Mouse (Mus musculus) liver, embryonic 16.5 days (tissue): Measurements from ENCODE around the gene Art5. TPM values are rescaled to one million over a fixed set of nuclear protein-coding genes. Genes with fewer than 3 reads are reported as not detected.
A peak's percentile ranks its signal among the peaks of the same experiment; 100 is the strongest.

Experiments used
- ATAC-seq: fragments of 200-750 bp; cut with Nextera tagmentation; 2 replicates; pipeline ENCODE4 v1.8.0; 2017; ENCODE audit warnings: low read depth, mild to moderate bottlenecking, moderate number of reproducible peaks, moderate library complexity
- H3K27ac ChIP-seq: fragments of 300-500 bp; sonication (generic); 2 replicates; pipeline ENCODE4 v1.5.1; 2014; ENCODE audit warnings: mild to moderate bottlenecking, low read length
- H3K27me3 ChIP-seq: fragments of 300-500 bp; sonication (generic); 2 replicates; pipeline ENCODE4 v1.6.1; 2014; ENCODE audit warnings: low read depth, low read length, mixed read lengths; ENCODE audit not compliant: control insufficient read depth, insufficient read depth
- H3K36me3 ChIP-seq: fragments of 300-500 bp; sonication (generic); 2 replicates; pipeline ENCODE4 v1.6.1; 2014; ENCODE audit warnings: mild to moderate bottlenecking; ENCODE audit not compliant: control insufficient read depth, insufficient read depth
- H3K4me1 ChIP-seq: fragments of 300-500 bp; sonication (generic); 2 replicates; pipeline ENCODE4 v1.6.1; 2014; ENCODE audit warnings: low read depth, low read length, mixed read lengths; ENCODE audit not compliant: control insufficient read depth
- H3K4me2 ChIP-seq: fragments of 300-500 bp; sonication (generic); 2 replicates; pipeline ENCODE4 v1.6.1; 2014; ENCODE audit warnings: low read depth, low read length, mixed read lengths
- H3K4me3 ChIP-seq: fragments of 300-500 bp; sonication (generic); 2 replicates; pipeline ENCODE4 v1.5.1; 2014; ENCODE audit warnings: low read depth, mild to moderate bottlenecking, low read length
- H3K9ac ChIP-seq: fragments of 300-500 bp; sonication (generic); 2 replicates; pipeline ENCODE4 v1.6.1; 2014; ENCODE audit warnings: low read depth, low read length
- H3K9me3 ChIP-seq: fragments of 300-500 bp; sonication (generic); replicated peaks from 2 replicates; pipeline ENCODE4 v1.6.1; 2016; ENCODE audit warnings: low read length; ENCODE audit not compliant: control insufficient read depth
- WGBS: fragments of 180-500 bp; shearing (Covaris S2); extraction: QIAGEN DNeasy Blood & Tissue Kit; methylation state at CpG from one replicate; pipeline ENCODE4 v1.1.7; 2014; ENCODE audit not compliant: insufficient replicate concordance; 5-methylcytosine and 5-hydroxymethylcytosine counted together
- polyA plus RNA-seq: library from polyadenylated mRNA; unstranded; fragments of >200 nt; fragmentation: Nextera tagmentation; extraction: Ambion mirVana; gene quantifications from 2 replicates; pipeline ENCODE4 v1.2.1, GENCODE M21; 2015

Art5 gene
- polyA plus RNA-seq, 1 experiment from 2014 or later, result 0.22 TPM

DNA sequence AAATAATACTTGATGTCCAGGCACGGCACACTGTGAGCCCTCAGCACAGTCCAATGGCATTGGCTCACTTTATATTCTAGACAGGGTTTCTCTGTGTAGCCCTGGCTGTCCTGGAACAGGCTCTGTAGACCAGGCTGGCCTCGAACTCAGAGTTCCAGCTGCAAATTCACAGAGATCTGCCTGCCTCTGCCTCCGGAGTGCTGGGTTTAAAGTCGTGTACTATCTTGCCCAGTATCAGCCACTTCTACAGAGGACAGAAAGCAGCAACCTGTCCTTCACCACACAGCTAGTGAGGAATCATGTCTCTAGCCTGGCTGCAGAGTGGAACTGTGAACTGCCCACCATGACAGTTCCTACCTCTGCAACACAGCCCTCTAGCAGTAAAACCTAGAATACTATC lies 457 bp upstream of the Art5 start:
- H3K4me2 ChIP-seq, result no peak overlapping the region
- WGBS, result 44% methylated on average over 4 of the region's 4 CpGs
- no peak overlapping the region for H3K27ac ChIP-seq
- H3K36me3 ChIP-seq, result no peaks in the 10 kb centered on the region
- H3K9me3 ChIP-seq, result no peaks in the 10 kb centered on the region
- H3K27me3 ChIP-seq, result no peaks in the 10 kb centered on the region
- no peak overlapping the region for H3K9ac ChIP-seq
- no peaks in the 10 kb centered on the region; the same call in 1 of the 2 replicates for H3K4me1 ChIP-seq
- H3K4me3 ChIP-seq, result no peak overlapping the region
- ATAC-seq, result no peak

DNA sequence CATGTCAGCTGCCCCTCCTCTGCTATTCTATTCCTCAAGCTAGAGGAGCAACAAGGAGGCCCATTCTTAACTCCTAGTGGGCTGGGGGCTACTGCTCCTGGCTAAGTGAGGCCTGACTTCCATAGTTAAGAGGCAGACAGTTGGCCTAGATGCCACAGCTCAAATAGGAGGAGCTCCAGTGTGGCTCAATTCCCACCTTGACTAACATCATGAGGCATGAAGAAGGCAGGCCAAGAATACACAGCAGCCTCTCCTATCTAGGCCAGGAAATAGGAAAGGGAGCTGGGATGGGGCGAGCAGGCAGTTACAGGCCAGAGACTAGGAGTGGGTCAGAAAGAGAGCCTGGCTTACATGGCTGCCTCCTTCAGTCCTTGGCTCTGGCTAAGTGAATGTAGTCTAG lies 1.1 kb downstream of the Art5 start:
- no peak overlapping the region for H3K27ac ChIP-seq
- no peak overlapping the region for H3K4me3 ChIP-seq
- H3K4me1 ChIP-seq, result peaks cover under 1% of the 10 kb centered on the region
- H3K9me3 ChIP-seq, result no peaks in the 10 kb centered on the region
- ATAC-seq, result no peak
- H3K36me3 ChIP-seq, result no peaks in the 10 kb centered on the region
- no peak overlapping the region for H3K9ac ChIP-seq
- 65% methylated on average over 1 of the region's 1 CpGs for WGBS
- no peak overlapping the region for H3K4me2 ChIP-seq
- H3K27me3 ChIP-seq, result no peaks in the 10 kb centered on the region

DNA sequence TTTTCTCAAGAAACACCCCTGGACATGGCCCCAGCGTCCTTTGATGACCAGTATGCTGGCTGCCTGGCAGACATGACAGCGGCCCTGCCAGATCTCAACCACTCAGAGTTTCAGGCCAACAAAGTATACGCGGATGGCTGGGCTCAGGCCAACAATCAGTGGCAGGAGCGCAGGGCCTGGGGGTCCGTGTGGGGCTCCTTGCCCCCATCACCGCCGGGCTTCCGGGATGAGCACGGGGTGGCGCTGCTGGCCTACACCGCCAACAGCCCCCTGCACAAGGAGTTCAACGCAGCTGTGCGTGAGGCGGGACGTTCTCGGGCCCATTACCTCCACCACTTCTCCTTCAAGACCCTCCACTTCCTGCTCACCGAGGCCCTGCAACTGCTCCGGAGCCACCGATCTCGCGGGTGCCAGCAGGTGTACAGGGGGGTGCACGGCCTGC lies 2.6 kb downstream of the Art5 start:
- Histone ChIP-seq H3K27ac (no peak overlapping the region), H3K36me3 (no peaks in the 10 kb centered on the region), H3K9ac (peak overlapping the region; percentile 18; the same call in 1 of the 2 replicates), H3K27me3 (no peaks in the 10 kb centered on the region), H3K4me3 (peak overlapping the region; percentile 22), H3K4me1 (peaks cover 8% of the 10 kb centered on the region), H3K9me3 (no peaks in the 10 kb centered on the region), H3K4me2 (peak overlapping the region; percentile 48)
- 21% methylated on average over 23 of the region's 23 CpGs for WGBS
- no peak for ATAC-seq

DNA sequence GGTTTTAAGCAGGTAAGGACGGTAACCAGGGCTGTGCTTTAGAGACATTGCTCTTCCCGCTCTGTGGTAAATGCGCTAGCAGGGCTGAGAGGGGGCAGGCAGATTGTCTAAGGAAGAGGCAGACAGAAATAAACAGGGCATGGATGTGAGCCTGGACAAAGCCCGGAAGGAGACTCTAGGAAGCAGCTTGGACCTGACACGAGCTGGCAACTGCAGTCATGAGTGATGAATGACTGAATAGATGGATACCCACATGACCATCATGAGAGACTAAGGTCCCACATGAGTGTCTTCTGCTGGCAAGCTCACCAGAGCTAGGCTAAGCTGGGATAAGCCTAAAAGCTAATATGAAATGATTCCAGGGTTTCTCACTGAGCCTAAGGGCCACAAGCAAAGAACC lies 5.2 kb downstream of the Art5 start:
- Histone ChIP-seq H3K36me3 (no peaks in the 10 kb centered on the region), H3K4me3 (no peak overlapping the region), H3K4me2 (no peak overlapping the region), H3K27ac (no peak overlapping the region), H3K4me1 (peaks cover 22% of the 10 kb centered on the region), H3K27me3 (no peaks in the 10 kb centered on the region), H3K9ac (no peak overlapping the region), H3K9me3 (no peaks in the 10 kb centered on the region)
- WGBS, result 51% methylated on average over 5 of the region's 5 CpGs
- ATAC-seq, result no peak

DNA sequence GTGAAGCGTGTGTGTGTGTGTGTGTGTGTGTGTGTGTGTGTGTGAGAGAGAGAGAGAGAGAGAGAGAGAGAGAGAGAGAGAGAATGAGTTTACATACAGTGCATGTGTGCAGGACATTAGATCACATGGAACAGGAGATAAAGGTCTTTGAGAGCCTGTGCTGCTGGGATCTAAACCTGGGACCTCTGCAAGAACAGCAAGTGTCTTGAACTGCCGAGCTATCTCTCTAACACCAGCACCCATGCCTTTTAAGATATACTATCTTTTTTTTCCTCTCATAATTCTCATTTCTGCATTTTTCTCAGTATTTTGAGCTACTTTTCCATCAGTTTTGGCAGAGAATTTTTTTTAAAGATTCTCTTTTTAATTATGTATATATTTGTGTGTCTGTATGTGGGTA lies 5.7 kb downstream of the Art5 start:
- Histone ChIP-seq H3K27ac (no peak overlapping the region), H3K9me3 (no peaks in the 10 kb centered on the region), H3K4me2 (no peak overlapping the region), H3K27me3 (no peaks in the 10 kb centered on the region), H3K4me3 (no peak overlapping the region), H3K4me1 (peaks cover 22% of the 10 kb centered on the region), H3K36me3 (no peaks in the 10 kb centered on the region), H3K9ac (no peak overlapping the region)
- ATAC-seq, result peak; percentile 59
- WGBS, result 20% methylated on average over 2 of the region's 2 CpGs

DNA sequence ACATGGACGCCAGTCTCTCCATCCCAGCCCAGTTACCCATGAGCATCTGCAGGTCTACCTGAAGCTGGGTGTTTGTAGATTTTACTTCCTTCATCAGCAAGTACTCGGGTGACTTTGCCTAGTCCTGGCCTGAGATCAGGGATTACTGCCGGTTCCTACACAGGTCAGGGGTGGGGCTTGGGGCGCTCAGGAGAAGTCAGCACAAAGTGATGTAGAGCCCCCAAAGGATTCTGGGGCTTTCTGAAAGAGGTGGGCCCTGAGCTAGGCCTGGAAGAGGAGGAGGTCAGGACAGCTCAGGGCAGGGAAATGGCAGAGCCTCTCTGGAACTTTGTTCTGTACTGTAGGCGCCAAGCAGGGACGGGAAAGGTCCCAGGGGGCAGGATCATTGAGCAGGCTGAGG lies 6.6 kb downstream of the Art5 start:
- Histone ChIP-seq H3K36me3 (no peaks in the 10 kb centered on the region), H3K9ac (no peak overlapping the region), H3K27me3 (no peaks in the 10 kb centered on the region), H3K9me3 (no peaks in the 10 kb centered on the region), H3K4me2 (no peak overlapping the region), H3K4me3 (no peak overlapping the region), H3K27ac (no peak overlapping the region), H3K4me1 (peaks cover 22% of the 10 kb centered on the region)
- ATAC-seq, result no peak
- WGBS, result 47% methylated on average over 6 of the region's 6 CpGs

DNA sequence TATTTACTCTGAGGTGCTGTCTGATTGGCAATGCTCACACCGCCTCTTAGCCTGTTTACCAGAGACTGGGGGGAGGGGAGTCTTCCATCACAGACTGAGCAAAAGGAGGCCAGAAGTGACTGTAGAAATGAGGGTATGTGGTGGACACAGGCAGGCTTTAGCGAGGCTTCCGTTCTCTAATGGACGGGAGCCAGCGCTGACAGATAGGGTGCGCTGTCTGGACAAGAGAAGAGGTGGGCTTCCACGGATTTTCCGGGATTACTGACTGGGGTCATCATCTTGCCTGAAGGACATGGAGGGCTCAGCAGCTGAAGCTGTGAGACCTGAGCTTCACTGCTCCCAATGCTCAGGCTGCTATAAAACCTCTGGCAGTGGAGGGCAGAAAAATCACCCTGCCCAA lies 7.0 kb downstream of the Art5 start:
- 69% methylated on average over 8 of the region's 8 CpGs for WGBS

DNA sequence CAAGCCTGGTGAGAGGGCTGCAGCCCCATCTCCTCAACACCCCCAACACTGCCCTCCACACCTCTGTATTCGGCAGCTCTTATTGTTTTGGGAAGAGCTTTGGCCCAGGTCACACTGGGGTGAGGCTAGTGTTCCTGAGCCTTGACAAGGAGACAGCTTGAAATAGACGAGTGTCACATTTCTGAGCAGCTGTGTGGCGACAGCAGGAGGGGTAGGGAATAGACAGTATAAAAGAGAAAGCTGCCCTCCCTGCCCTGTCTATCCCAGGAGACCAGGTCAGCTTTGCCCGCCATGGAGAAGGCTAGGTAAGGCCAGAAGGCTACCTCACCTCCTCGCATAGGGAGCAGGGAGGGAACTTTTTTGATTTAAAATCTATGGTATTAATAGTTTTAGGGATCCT lies 7.8 kb downstream of the Art5 start, which contains the start of gene Art1:
TSS of gene Art1 (plus strand) at position 257 of the 400 bp plus-strand sequence.
- Histone ChIP-seq H3K9me3 (no peaks in the 10 kb centered on the region), H3K36me3 (no peaks in the 10 kb centered on the region), H3K27me3 (no peaks in the 10 kb centered on the region), H3K4me2 (no peak within 1 kb of the TSS), H3K27ac (no peak within 1 kb of the TSS), H3K9ac (no peak within 1 kb of the TSS), H3K4me3 (no peak within 1 kb of the TSS), H3K4me1 (peaks cover 22% of the 10 kb centered on the region)
- WGBS, result 71% methylated on average over 5 of the region's 5 CpGs
- no peak for ATAC-seq

More for the DNA sequence above, 7.0 kb downstream of the Art5 start:
- Histone ChIP-seq H3K9ac (no peak overlapping the region), H3K36me3 (no peaks in the 10 kb centered on the region), H3K27me3 (no peaks in the 10 kb centered on the region), H3K9me3 (no peaks in the 10 kb centered on the region), H3K27ac (no peak overlapping the region), H3K4me2 (no peak overlapping the region), H3K4me3 (no peak overlapping the region), H3K4me1 (peaks cover 22% of the 10 kb centered on the region)
- ATAC-seq, result no peak

DNA sequence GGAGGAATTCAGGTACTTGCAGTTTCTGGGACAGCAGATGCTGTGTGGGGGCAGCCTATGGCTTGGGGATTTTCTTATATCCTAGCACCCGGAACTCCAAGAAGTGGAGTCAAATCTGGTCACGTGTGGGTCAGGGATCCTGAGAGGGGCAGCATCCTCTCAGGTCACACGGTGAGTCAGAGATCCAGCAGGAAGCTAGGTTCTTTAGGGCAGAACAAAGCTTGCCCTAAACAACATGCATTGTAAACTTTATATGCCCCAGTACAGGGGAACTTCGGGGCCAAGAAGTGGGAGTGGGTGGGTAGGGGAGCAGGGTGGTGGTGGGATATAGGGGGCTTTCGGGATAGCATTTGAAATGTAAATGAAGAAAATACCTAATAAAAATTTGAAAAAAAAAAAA lies 8.4 kb downstream of the Art5 start:
- no peak for ATAC-seq
- no peaks in the 10 kb centered on the region for H3K9me3 ChIP-seq
- H3K4me2 ChIP-seq, result no peak overlapping the region
- 58% methylated on average over 5 of the region's 5 CpGs for WGBS
- peaks cover 22% of the 10 kb centered on the region for H3K4me1 ChIP-seq
- H3K4me3 ChIP-seq, result no peak overlapping the region
- no peak overlapping the region for H3K27ac ChIP-seq
- no peaks in the 10 kb centered on the region for H3K36me3 ChIP-seq
- H3K27me3 ChIP-seq, result no peaks in the 10 kb centered on the region
- no peak overlapping the region for H3K9ac ChIP-seq
